Mouse (Mus musculus) lung, adult 2 months (tissue): ENCODE data around the gene Cd52. TPM values are rescaled to one million over a fixed set of nuclear protein-coding genes. Genes with fewer than 3 reads are reported as not detected.

Source experiments
- DNase-seq: peaks from one replicate; pipeline ENCODE4 v3.0.0; 2022
- H3K4me1 ChIP-seq: fragments of 200-500 bp; 2 replicates; pipeline ENCODE4 v1.6.1; 2011; ENCODE audit warnings: low read length; ENCODE audit not compliant: control insufficient read depth, insufficient read depth
- H3K4me3 ChIP-seq: fragments of 200-500 bp; replicated peaks from 2 replicates; pipeline ENCODE3; 2011; ENCODE audit warnings: low read depth, mild to moderate bottlenecking, control low read depth, low read length; ENCODE audit errors: extremely low read depth
- CTCF ChIP-seq: fragments of 200-500 bp; IDR thresholded peaks from 2 replicates; pipeline ENCODE4 v1.5.1; 2011; ENCODE audit warnings: mild to moderate bottlenecking, low read length, control low read depth; ENCODE audit not compliant: insufficient read depth
- POLR2A ChIP-seq: fragments of 200-500 bp; IDR thresholded peaks from 2 replicates; pipeline ENCODE4 v1.6.1; 2011; ENCODE audit warnings: low read depth, mild to moderate bottlenecking, control low read depth, low read length, borderline replicate concordance; ENCODE audit errors: extremely low read depth
- WGBS: fragments of 180-500 bp; shearing (Covaris S2); methylation state at CpG from one replicate; pipeline ENCODE4 v1.1.7; 2018; 5-methylcytosine and 5-hydroxymethylcytosine counted together
- polyA plus RNA-seq: library from polyadenylated mRNA; depleted of rRNA; stranded (reverse); fragments of >200 nt; gene quantifications from 2 replicates; pipeline ENCODE4 v1.2.3, GENCODE M21; 2012

Gene Cd52
- polyA plus RNA-seq, 1 experiment: 76.5 TPM

DNA sequence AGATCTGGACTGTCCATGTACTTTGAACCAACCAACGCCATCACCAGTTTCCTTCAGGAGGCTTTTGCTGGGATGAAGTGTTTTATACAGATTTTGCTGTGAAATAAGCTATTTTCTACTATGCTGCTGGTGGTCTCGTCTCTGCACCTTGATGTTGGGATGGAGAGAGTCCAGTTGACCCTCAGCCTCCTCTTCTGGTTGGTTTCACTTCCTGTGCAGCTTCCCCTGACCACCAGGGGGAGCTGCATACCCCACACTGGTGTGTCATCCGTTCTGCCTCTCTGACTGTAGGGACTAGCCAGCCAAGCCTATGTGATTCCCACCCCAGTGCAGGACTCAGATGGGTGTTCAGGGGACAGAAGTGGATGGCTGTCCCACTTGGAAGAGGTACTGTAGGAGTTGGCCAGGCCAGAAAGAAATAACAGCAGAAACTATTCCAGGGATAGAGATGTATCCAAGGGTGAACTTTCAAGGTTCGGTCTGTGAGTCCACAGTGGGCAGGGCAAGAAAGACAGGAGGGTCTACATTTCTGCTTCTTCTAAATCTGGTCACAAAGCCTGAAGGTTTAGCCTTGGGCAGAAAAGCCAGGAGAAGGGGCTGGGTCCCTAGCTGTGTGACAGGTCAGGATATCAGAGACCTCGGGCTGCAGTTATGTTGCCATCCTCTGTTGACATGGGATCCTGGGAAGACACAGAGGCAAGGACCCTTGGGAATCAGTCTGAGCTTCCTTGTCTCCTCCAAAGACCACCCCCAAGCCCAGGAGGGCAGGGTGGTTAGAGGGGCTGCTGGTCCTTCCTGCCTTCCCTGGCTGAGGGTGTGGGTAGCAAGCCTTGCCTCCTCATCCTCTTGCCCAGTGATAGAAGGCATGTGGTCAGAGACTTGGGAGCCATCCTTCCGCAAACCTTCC lies 2.2 kb downstream of the Cd52 start:
- Histone ChIP-seq H3K4me1 (no peaks in the 10 kb centered on the region), H3K4me3 (peak overlapping the region; percentile 39)
- WGBS: 64% methylated on average over 6 of the region's 6 CpGs
- peak; percentile 56 for DNase-seq
- no peak for TF ChIP-seq POLR2A
- peak; percentile 84 for TF ChIP-seq CTCF

DNA sequence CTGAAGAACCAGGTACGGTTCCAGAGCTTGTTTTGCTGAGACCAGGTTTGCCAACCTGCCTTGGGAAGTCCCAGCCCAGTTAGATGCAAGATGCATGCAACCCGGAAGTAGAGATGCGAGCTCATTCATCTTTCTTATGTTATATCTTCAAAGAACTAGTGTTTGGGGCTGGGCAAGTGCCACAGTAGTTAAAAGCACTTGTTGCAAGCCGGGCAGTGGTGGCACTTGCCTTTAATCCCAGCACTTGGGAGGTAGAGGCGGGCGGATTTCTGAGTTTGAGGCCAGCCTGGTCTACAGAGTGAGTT lies 3.7 kb downstream of the Cd52 start:
- DNase-seq: no peak
- TF ChIP-seq POLR2A (no peak), CTCF (no peak)
- no peak overlapping the region for H3K4me3 ChIP-seq
- no peaks in the 10 kb centered on the region for H3K4me1 ChIP-seq
- WGBS: 82% methylated on average over 6 of the region's 6 CpGs

DNA sequence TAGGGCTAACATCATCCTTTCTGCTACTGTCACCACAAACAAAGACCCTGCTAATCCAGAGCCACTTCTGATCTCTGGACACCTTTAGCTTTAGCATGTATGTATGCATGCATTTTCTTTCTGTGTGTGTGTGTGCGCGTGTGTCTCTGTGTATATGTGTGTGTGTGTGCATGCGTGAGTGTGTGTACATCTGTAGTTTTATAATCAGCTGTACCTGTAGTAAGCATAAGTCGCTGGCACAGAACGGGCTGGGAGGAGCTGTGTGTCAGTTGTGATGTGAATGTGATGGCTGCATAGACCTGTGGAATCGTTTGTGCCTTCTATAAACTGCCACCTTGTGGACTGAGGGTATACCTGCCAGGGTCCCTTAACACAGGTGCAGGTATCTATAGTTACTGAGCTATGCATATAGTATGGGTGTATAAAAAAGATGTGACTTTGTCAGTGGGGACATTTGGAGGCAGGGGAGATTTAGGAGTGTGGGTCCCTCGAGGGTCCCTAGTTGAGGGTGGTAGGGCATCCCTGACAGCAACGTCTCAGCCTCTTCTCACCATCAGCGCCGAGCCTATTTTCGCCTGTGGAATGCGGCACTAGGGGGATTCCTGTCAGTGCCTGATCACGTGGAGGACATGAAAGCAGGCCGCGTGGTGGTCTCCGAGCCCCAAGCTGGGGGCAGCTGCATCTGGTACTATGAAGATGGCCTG lies 4.2 kb downstream of the Cd52 start:
- H3K4me3 ChIP-seq: no peak overlapping the region
- TF ChIP-seq POLR2A (no peak), CTCF (no peak)
- H3K4me1 ChIP-seq: no peaks in the 10 kb centered on the region
- no peak for DNase-seq
- WGBS: 74% methylated on average over 16 of the region's 16 CpGs

DNA sequence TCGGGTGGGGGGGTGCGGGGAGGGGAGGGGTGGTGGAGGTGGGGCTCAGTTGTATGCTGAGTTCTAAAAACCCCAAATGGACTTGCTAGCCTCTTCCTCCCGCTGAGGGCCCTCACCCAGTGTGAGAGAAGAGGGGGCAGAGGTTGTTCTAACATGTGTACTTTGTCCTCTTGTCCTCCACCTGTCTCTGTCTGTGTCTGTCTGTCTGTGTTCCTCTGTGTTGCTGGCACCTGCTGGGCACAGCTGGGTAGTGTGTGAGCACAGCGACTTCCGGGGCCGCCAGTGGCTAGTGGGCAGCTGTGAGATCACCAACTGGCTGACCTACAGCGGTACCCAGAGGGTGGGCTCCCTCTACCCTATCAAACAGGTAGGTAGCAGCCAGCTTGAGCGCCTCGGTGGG lies 5.9 kb downstream of the Cd52 start:
- DNase-seq: no peak
- 70% methylated on average over 9 of the region's 9 CpGs for WGBS
- Histone ChIP-seq H3K4me3 (no peak overlapping the region), H3K4me1 (no peaks in the 10 kb centered on the region)
- TF ChIP-seq CTCF (no peak), POLR2A (no peak)

- WGBS: 17% methylated on average over 7 of the region's 7 CpGs
- DNase-seq: peak; percentile 38
- no peak for TF ChIP-seq POLR2A
- TF ChIP-seq CTCF: peak; percentile 85
- Histone ChIP-seq H3K4me3 (no peak overlapping the region), H3K4me1 (no peaks in the 10 kb centered on the region)
These were observed 7.5 kb downstream of the Cd52 start for GRCm38 (mm10) chr4:134087412-134087811.

DNA sequence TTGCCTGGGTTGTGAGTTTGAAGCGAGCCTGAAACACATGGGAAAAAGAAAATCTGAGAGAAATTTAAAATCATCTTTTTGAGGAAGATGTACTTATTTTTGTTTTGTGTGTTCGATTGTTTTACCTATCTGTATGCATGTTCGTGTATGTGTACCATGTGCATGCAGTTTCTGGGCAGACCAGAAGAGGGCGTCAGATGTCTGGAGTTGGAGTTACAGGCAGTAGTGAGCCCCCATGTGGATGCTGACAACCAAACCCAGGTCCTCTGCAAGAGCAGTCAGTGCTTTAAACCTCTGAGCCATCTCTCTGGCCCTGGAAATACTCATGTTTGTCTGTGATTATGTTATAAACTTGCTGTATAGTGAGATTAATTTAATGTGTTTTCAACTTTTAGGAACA lies 9.9 kb downstream of the Cd52 start:
- WGBS: 86% methylated on average over 4 of the region's 4 CpGs
- Histone ChIP-seq H3K4me3 (no peak overlapping the region), H3K4me1 (no peaks in the 10 kb centered on the region)
- DNase-seq: no peak
- TF ChIP-seq CTCF (no peak), POLR2A (no peak)

- Histone ChIP-seq H3K4me1 (no peaks in the 10 kb centered on the region), H3K4me3 (no peak overlapping the region)
- no peak for DNase-seq
- TF ChIP-seq CTCF (no peak), POLR2A (no peak)
- 14% methylated on average over 7 of the region's 7 CpGs for WGBS
These were observed 12.4 kb downstream of the Cd52 start for GRCm38 (mm10) chr4:134082460-134082859.

GRCm38 (mm10) chr4:134081730-134082386 lies 13.0 kb downstream of the Cd52 start:
- peak overlapping the region; percentile 47 for H3K4me3 ChIP-seq
- H3K4me1 ChIP-seq: no peaks in the 10 kb centered on the region
- no peak for TF ChIP-seq CTCF
- TF ChIP-seq POLR2A: no peak
- WGBS: under 1% methylated on average over 41 of the region's 41 CpGs
- peak; percentile 76 for DNase-seq

GRCm38 (mm10) chr4:134080674-134081073 lies 14.2 kb downstream of the Cd52 start:
- Histone ChIP-seq H3K4me1 (no peaks in the 10 kb centered on the region), H3K4me3 (no peak overlapping the region)
- no peak for DNase-seq
- TF ChIP-seq POLR2A: no peak
- no peak for TF ChIP-seq CTCF
- WGBS: 86% methylated on average over 4 of the region's 4 CpGs
